Mouse (Mus musculus) retina, adult 2 months (tissue): Measurements from ENCODE around the gene Arf4.
"Not testable (repeated sequence)": the region's sequence is repeated elsewhere in the genome, so short reads cannot be mapped to it uniquely, and the experiment has no call there.

Source experiments
- DNase-seq: peaks from one replicate; pipeline ENCODE4 v3.0.0-alpha.2; 2012; ENCODE audit warnings: low read depth, low spot score

Gene Arf4

GRCm38 (mm10) chr14:26662488-26662887, 24.6 kb downstream of the Arf4 start:
- DNase-seq: no peak

DNA sequence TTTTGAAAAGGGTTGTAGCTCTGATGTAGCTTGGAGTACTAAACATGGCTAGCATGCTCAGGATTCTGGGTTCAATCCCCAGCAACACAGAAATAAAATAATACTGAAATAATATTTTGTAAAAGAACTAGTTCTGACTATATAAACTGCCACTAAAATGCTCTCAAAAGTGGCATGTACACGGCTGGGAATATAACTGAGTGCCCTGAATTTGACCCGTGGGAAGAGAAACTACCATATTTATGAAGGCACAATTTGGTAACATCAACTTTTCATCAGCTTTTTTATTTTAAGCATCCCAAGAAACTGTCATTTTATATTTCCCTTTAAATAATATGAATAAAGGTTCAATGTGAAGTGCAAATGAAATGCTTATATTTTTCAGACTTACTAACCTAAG, 26.0 kb downstream of the Arf4 start:
- no peak for DNase-seq

- no peak for DNase-seq
These were observed 30.1 kb downstream of the Arf4 start for GRCm38 (mm10) chr14:26667991-26668370.

DNA sequence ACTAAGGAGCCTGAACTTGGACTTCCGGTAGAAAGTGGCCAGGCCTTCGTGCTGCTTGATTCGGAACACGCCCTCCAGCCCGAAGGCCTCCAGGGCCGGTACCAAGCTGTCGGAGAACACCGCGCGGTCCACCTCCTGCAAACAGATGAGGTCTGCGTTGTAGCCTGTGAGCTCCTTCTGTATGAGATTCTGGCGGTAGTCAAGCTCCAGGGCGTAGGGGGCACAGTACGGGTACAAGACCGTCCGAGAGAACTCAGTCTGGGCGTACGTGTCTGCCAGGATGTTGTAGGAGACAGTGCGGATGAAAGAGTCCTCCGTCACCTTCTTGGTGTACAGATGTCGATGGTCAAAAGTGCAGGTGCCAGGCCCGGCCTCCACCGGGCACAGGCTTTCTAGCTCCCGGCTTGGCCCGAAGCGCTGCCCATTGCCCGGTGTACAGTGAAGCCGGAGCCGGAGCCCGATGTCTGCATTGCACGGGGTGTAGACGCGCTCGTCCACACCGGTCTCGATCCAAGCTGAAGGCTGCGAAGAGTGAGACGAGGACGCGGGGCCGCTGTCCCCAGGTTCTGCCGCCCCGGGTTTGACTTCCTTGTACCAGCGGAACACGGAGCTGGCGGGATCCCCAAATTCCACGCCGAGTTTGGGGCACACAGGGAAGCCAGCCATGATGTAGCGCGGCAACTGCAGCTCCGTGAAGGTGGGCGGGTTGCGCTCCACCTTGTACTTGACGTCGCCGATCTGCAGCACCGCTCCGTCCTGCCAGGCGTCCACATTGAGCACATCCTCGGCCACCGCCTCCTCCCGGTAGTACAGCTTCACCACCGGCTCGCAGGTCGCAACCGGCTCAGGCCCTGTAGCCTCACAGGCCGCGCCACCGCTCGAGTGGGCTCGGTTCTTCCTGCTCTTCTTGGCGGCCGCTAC, 30.8 kb downstream of the Arf4 start:
- DNase-seq: no peak

DNA sequence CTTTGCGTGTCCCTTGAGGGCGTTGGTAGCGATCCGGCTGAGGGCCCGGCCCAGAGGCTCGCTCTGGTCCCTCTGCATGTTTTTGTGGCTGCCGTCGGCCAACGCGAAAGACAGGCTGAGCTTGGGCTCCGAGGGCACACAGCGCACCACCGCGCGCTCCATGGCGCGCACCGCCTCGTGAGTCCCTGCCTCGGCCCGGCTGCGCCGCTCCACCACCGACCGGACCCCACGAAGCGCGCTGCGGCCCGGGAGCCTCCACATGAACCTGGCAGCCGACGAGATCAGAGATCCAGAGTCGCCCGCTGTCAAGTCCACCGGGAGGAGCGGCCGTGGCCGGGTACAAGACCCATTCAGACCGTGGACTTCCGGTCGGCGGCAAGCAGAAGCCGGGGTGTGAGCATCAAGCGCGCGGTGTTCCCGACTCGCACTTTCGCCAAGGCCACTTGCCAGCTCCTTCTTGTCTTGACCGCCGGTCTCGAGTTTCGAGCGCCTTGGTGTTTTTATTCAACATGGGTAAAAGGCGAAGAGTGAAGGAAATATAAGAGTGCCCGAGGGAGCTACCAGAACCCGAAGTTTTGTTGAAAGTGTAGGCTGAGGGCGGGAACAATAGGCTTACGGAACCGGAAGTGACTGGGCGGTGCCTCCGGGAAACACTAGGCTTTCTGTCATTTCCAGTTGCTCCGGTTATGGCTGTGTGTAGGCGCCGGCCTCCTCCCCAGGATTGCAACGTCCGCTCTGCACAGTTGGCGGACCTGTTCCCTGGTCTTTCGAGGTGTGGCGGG, 31.6 kb downstream of the Arf4 start, which contains the start of gene Pde12:
Gene Pde12, minus strand, starts transcription at position 592 of the 782 bp plus-strand sequence.
- peak; percentile 89 for DNase-seq

DNA sequence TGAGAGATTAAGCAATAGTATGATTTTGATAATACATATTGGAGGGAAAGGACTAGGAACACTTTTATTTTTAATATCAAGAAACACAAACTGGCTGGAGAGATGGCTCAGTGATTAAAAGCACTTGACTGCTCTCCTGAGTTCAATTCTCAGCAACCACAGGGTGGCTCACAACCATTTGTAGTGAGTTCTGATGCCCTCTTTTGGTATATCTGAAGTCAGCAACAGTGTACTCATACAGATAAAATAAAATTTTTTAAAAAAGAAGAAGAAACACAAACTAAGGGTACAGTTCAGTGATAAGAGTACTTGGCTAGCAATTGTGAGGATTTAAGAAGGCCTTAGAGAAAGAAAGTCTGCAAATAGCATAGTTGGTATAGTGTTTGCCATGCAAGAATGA, 33.1 kb downstream of the Arf4 start:
- DNase-seq: no peak

GRCm38 (mm10) chr14:26671870-26672615, 34.2 kb downstream of the Arf4 start:
- not testable (repeated sequence) for DNase-seq

GRCm38 (mm10) chr14:26674476-26675169, 36.7 kb downstream of the Arf4 start:
- not testable (repeated sequence) for DNase-seq

DNA sequence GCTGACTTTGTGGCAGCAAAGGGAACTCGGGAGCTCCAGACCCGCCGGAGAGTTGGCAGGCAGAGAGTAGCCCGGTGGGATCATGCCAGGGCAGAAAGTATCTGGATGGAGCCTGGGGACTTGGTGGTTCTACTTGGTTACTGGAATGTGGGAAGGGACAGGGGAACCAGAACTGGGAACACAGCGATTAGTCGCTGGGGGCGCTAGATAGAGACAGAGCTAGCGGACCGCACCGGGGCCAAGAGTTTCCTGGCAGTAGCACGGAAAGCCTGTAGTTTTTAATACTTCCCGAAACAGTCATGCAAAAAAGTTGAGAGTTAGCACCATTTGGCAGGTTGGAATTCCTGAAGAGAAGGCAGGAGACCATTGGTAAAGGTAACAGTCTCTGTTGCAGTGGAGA, 37.5 kb downstream of the Arf4 start:
- DNase-seq: no peak

DNA sequence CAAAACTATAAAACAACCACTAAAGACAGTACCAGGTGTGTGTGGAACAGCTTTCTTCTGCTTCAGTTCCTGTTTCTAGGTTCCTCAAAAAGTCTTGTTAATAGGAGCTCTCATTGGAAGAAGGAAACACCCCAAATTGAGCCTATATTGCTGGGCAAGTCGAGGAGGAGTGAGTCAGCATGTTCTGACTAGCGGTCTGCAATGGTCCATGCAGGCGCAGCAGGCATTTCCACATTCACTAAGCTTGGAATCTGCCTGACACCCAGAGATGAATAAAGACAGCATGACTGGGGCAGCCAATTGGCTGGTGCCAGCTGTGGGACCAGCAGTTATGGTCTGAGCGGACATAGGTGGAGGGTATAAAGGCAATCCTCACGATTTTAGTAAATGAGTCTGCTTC, 37.9 kb downstream of the Arf4 start:
- no peak for DNase-seq

- DNase-seq: no peak
These were observed 52.9 kb downstream of the Arf4 start for GRCm38 (mm10) chr14:26690727-26691126.

DNA sequence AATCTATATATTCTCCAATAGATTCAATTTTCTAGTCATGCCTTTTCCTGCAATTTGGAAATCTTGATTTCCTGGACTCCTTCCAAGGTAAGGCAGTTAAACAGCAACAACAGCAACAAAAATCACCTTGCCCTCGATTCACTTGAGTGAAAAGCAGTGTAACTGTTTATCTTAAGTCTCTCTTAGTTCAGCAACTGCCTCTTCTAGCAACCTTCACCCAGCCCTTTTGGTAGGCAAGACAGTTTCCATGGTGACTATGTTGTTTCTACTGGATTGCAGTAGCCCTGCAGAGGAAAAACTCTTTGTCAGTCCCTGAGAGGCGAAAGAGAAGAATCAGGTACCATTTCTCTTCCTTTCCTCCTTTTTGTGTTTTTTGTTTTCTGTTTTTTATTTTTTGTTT, 53.5 kb downstream of the Arf4 start:
- DNase-seq: no peak

DNA sequence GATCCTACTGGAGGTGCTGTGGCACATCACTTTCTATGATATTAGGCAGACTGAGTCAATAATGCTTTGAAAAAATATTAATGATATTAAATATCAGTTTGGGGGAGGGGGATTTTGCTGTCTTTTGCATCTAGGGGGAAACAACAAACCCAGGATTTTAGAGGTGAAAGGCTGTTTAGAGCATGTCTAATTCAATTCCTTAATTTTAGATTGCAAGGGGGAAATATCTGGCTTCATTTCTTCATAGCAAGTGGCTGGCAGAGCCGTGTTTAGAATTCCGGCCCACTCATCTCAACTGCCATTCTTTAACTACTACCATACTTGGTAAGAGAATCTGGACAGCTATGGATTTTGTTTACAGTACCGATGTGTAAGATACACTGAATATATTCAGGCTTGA, 55.1 kb downstream of the Arf4 start, which contains the start of gene Dnah12:
Gene Dnah12, plus strand, starts transcription at position 301 of the 400 bp plus-strand sequence.
- DNase-seq: no peak

DNA sequence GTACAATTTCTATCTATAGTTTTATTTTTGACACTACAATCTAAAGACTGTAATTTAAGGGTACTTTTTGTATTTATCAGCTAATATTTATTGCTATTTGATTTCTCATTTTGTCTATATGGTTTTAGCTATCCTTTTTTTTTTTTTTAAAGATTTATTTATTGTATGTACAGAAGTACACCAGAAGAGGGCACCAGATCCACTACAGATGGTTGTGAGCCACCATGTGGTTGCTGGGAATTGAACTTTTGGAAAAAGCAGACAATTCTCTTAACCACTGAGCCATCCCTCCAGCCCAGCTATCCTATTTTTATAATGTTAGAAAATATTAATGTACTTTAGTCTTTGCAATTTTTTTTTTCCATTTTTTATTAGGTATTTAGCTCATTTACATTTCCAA, 60.0 kb downstream of the Arf4 start:
- DNase-seq: no peak

- not testable (repeated sequence) for DNase-seq
These were observed 67.4 kb downstream of the Arf4 start for GRCm38 (mm10) chr14:26705246-26705645.
